Mouse (Mus musculus): ENCODE measurements at regions not wholly inside any gene's neighbourhood (a gene's known extent, or its start where the extent isn't known, plus 50 kb on each side); places are given as distances from the start of the nearest gene placed in this dataset.

- DNase-seq: no peak
Observed at GRCm38 (mm10) chr17:88910144-88910543, 118.4 kb upstream of the Lhcgr start.

DNA sequence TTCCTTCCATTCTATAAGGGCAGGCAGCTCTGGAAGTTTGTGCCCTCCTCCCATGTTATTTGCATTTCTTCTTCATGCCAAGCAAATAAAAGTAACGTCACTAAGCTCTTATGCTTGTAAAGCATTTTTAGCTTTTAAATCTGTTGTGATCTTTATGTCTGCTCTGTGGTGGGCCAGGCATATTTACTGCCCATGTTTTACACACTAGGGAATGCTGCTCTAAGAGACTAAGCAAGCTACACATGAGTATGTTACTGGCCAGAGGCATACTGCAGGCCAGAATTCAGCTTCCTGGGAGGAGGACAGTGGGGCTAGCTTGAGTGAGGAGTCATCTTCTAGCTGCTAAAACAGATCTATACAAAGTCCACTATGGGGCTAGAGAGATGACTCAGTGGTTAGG lies 110.0 kb upstream of the Lhcgr start:
- DNase-seq: no peak

DNA sequence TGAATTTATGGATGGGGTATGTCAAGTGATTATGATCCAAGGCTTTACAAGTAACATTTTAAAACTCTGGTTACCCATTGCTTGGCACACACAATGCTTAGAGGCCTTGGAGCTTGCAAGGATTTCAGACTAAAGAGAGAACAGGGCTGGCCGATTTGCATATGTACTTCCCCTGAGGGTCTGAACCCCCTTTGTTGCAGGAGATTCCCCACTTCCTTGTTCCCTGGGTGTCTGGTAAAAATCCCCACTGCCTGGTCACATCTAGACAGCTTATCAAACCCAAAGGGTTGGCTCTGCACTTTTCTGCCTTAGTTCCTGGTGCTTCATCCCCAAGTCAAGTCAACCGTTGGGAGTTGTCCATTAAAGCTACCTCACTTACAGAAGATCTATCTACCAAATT lies 109.1 kb upstream of the Lhcgr start:
- no peak for DNase-seq

DNA sequence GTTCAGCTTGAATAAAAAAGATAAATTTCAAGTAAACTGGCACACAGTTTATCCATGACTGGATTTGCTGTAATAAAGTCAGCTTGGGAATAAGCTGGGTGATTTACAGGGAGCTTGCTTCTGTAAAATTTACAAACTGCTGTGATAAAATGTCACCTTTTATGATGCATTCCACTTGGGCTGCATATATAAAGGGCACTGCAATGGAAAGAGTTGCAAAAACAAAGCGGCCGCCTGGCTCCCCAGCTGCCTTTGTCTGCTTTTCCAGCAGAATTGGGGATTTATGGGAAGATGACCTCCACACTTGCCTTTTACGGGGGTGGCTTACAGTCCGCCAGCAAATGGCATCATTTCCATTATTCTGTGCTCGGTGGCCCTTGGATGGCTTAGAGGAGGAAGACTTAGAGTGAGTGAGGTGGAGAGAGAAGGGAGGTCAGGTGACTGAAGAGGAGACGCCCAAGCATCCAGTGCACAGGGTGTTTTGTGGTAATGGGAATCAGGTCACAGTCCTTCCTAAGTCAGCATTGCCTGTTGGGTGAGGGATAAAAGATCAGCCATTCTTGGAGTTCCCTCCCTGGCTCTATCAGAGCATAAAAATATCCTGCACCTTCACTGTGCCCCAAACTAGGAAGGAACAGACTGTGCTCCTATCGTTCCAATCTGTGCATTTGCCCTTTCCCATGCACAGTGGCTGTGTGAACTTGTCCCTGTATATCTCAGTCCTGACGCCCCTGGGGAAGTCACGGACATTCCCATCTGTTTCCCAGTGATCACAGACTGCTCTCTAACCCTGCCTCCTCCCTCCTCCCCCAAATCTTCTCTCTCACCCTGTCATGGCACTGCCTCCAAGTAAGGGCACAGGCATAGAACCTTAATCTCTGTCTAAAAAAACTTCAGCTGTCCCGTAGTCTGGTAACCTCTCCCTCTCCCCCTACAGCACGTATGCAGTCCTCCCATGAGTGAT lies 107.2 kb upstream of the Lhcgr start:
- no peak for DNase-seq

DNA sequence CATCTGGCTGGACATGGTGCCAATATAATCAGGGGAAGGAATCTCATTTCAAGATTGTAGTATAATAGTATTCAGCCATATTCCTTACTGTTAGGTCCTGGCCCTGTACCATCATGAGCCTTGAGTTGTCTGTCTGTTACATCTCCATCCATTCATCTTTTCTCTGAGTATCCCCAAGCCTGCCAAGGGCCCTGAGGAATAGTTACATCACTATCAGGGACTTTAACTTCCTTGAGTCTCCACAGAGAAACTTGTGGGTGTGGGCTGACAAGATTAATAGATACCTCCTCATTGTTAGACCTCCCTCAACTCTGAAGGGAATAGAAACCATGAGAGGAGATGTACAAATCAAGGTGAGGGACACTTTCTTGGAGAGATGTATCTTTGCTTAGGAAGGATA lies 101.7 kb upstream of the Lhcgr start:
- no peak for DNase-seq

GRCm38 (mm10) chr17:88885526-88885925 lies 93.7 kb upstream of the Lhcgr start:
- peak; percentile 27 for DNase-seq

- no peak for DNase-seq
Observed at GRCm38 (mm10) chr17:88879736-88880135, 87.9 kb upstream of the Lhcgr start.

DNA sequence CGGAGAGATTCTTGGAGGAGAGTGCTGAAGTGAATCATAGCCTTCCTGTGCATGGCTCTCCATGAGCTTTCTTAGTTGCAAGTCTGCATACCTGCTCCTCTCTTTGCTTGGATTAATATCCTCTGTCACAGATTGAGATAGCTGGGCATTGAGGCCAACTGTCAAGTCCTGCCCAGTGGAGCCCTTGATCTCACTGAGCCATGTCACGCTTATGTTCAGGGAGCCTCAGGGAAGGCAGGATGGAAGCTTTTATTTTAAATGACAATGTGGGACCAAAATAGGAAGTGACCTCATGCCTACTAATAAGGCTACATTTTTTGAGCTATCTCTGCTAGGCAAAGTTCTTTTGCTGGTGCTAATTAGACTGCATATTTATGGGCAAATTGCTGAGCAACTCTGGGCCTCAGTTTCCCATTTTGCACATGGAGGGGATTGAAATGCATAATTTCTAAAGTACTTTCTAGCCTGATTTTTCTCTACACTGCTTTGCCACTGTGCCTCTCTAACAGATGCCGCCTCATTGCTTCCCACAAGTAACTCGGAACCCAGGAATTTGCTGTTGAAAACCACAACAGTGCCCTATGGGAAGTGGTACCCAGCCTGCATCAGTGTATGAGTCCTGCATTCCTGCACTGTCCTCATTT lies 78.7 kb upstream of the Lhcgr start:
- no peak for DNase-seq

- DNase-seq: no peak
Observed at GRCm38 (mm10) chr17:88864631-88865030, 72.8 kb upstream of the Lhcgr start.

DNA sequence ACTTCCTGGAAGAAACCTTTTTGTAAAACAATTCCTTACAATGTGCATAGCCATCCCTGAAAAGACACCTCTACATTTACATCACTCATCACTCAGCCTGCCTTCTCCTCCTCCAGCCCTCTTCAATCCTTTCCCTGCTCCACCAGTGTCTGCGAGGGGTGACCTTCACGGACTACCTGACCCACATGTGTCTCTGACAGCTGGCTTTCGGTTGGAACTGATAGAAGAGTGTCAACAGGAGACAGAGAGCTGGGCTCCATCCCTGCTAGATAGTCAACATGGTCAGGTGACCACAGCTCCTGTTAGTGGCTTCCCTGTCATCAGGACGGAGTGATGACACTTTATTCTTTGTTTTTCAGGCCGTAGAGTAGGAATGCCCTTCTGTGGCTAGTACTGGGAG lies 72.4 kb upstream of the Lhcgr start:
- DNase-seq: no peak

DNA sequence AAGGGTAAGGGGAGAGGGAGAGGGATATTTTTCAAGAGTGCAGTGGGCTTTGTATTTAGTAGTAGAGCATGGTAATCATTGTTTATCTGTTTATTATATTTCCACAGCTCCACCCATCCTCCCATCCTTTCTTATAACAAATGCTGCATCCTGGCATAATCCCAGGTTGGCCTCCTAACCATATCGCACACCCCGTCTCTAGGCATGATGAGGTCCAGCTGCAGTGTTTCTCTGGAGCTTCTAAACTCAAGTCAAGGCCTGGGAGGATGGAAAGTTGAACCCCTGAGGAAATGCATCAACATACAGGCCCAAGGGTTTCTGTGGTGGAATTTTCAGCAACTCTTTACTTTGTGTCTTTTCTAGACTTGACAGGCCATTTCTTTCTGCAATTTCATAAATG lies 69.3 kb upstream of the Lhcgr start:
- DNase-seq: no peak

- no peak for DNase-seq
Observed at GRCm38 (mm10) chr17:88860576-88860975, 68.8 kb upstream of the Lhcgr start.

DNA sequence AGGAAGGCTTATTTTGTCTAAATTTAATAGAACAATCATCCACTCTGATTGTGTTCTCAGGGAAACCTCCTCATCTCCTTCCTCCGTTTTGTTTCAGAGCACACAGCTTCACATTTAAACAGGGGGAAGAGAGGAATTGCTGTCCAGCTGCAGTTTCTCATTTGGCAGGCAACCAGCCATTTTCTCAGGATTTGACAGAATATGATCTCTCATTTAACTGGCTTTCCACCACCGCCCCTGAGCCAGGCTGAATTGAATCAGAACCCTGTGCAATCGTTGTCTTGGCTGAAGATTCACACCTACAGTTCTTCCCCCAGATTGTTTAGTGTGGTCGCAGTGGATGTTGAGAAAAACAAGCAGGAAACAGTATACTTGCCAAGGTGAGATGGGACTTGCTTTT lies 66.9 kb upstream of the Lhcgr start:
- no peak for DNase-seq

DNA sequence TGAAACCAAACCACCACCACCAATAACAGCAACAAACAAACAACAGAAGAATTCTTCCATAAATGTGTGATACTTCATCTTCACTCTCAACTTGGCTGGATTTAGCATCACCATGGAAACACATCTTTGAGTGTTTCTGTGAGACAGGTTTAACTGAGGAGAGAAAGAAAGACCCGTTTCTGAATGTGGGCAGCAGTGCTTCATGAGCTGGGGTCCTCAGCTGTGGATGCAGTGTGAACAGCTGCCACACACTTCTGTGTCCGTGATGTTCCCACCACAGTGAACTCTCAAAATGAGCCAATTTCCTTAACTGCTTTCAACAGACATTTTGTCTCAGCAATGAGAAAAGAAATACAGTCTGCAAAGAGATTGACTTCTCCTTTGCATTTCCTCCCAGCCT lies 55.5 kb upstream of the Lhcgr start:
- no peak for DNase-seq

- no peak for DNase-seq
Observed at GRCm38 (mm10) chr17:88845278-88845677, 53.5 kb upstream of the Lhcgr start.
